Mouse (Mus musculus): ENCODE data around the gene Amhr2. TPM values are rescaled to one million over a fixed set of nuclear protein-coding genes. Genes with fewer than 3 reads are reported as not detected.
A peak's percentile ranks its signal among the peaks of the same experiment; 100 is the strongest.

The Amhr2 gene
- polyA plus RNA-seq, 1 experiment = 0.37 TPM

DNA sequence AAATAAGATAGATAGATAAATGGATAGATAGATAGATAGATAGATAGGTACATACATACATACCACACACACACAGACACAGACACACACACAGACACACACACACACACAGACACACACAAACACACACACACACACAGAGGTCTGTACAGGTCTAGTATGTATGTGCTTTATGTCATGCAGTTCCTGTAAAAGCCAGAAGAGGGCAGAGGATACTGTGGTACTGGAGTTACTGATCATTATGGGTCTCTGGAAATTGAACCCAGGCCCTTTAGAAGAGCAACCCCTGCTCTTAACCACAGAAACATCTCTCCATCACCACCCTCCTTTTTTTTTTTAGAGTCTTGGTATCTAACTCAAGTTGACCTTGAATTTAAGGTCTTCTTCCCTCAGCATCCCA lies 18.5 kb downstream of the Amhr2 start:
- Histone ChIP-seq H3K27me3 (replicated peaks) (no peaks in the 10 kb centered on the region), H3K4me3 (replicated peaks) (no peak overlapping the region), H3K9me3 (no peaks in the 10 kb centered on the region), H3K4me1 (peaks cover 57% of the 10 kb centered on the region), H3K36me3 (replicated peaks; ENCODE audit: low read length) (peaks cover 70% of the 10 kb centered on the region)
- no peak for TF ChIP-seq GATA1 (IDR thresholded peaks at IDR 0.05; ENCODE audit: borderline replicate concordance, low read length)
- no peak for TF ChIP-seq FLI1 (IDR thresholded peaks at IDR 0.05; ENCODE audit: low read length)

DNA sequence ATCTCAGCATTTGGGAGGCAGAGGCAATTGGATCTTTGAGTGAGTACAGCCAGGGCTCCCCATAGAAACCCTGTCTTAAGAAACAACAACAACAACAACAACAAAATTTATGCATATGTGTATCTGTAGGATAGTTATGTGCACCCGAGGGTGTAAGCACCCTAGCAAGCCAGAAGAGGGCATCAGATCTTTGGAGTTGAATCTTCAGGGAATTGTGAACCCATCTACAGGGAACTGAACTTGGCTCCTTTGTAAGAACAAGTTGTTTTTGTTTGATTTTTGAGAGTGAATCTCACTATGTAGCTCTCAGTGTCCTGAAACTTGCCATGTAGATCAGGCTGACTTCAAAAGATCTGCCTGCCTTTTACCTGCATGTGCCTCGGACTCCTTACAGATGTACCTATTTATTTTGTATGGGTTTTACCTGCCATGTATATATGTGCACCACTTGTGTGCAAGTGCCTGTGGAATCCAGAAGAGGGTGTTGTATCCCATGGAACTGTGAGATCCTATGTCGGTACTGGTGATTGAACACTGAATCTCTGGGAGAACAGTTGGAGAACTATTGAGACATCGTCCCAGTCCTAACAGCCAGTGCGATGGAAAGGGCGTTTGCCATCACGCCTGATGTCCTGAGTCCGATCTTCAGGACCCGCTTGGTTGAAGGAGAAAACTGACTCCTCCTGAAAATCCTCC lies 23.7 kb downstream of the Amhr2 start:
- H3K36me3 ChIP-seq (replicated peaks; ENCODE audit: low read length) = peaks cover 63% of the 10 kb centered on the region
- no peaks in the 10 kb centered on the region for H3K9me3 ChIP-seq
- no peaks in the 10 kb centered on the region for H3K27me3 ChIP-seq (replicated peaks)
- peaks cover 38% of the 10 kb centered on the region for H3K4me1 ChIP-seq
- no peak overlapping the region for H3K4me3 ChIP-seq (replicated peaks)
- TF ChIP-seq GATA1 (IDR thresholded peaks at IDR 0.05; ENCODE audit: borderline replicate concordance, low read length) (no peak), FLI1 (IDR thresholded peaks at IDR 0.05; ENCODE audit: low read length) (no peak)

DNA sequence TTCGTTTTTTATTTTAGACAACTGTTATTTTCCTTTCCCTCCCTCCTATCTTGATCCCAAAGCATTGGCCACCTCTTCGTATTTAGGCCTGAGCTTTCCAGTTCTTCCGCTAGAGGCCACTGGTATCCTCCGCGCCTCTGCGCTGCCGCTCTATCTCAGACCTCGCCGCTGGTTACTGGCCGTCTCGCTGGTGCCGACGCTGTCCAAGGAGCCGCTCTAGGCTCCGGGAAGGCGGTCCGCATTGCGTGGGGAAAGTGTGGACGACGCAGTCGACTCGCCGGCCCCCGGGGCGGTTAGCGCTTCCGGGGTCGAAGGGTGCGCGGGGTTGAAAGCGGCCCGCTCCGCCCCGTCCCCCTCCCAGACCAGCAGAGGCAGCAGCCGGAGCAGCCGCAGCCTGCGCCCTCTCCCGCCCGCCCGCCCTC lies 25.0 kb downstream of the Amhr2 start, which contains the start of gene Pcbp2:
Gene Pcbp2 (plus strand): TSS at position 357 of the 422 bp plus-strand sequence.
- H3K36me3 ChIP-seq (replicated peaks; ENCODE audit: low read length) = peaks cover 66% of the 10 kb centered on the region
- H3K9me3 ChIP-seq = no peaks in the 10 kb centered on the region
- H3K27me3 ChIP-seq (replicated peaks) = no peaks in the 10 kb centered on the region
- peak within 1 kb of the TSS; percentile 95 for H3K4me3 ChIP-seq (replicated peaks)
- H3K4me1 ChIP-seq = peaks cover 26% of the 10 kb centered on the region
- TF ChIP-seq FLI1 (IDR thresholded peaks at IDR 0.05; ENCODE audit: low read length) (no peak), GATA1 (IDR thresholded peaks at IDR 0.05; ENCODE audit: borderline replicate concordance, low read length) (no peak)

DNA sequence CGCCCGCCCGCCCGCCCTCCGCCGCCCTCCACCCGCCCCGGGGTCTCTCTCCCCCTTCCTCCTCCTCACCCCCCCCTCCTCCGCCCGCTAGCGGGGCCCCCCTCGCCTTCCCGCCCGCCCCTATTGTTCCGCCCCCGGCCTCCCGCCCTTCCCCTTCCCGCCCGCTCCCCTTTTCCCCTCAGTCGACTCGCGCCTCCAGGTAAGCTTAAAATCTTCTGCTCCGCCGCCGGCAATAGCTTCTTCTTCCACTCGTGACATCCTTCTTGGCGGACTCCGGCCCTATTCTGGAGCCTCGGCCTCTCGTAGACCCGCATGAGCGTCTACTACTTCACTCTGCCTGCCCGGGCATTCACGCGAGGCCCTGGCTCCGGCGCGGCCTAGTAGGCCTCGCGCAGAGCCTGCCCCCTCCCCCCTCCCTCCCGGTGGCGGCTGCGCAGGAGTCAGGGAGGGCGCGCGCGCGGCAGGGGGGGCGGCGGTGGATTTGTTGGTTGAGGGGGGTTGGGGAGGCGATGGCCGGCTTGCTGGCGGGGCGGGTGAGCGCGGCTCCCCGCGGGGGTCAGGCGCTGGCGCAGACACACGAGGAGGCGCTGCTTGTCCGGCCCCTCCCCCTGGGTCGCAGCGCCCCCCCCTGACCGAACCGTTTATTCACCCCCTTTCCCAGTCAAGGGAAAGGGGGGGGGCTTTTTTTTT lies 25.6 kb downstream of the Amhr2 start:
- no peak for TF ChIP-seq FLI1 (IDR thresholded peaks at IDR 0.05; ENCODE audit: low read length)
- no peak for TF ChIP-seq GATA1 (IDR thresholded peaks at IDR 0.05; ENCODE audit: borderline replicate concordance, low read length)
- H3K4me3 ChIP-seq (replicated peaks) = peak overlapping the region; percentile 95
- no peaks in the 10 kb centered on the region for H3K9me3 ChIP-seq
- peaks cover 21% of the 10 kb centered on the region for H3K4me1 ChIP-seq
- no peaks in the 10 kb centered on the region for H3K27me3 ChIP-seq (replicated peaks)
- H3K36me3 ChIP-seq (replicated peaks; ENCODE audit: low read length) = peaks cover 66% of the 10 kb centered on the region

DNA sequence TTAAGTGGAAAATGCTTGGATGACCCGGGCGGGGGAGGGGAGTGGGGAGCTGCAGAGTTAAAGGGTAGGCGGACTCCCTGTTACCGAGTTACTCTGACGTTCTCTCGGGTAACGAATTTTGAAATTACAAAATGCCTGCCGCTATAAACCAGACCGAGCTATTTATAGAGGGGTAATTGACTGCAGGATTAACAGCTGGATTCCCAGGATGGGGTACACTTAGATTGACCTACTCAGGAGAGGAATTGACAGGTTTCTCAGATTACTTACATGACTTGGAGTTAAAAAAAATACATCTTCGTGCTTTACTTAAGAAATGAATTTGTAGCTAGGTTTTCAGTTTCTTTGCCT lies 26.1 kb downstream of the Amhr2 start:
- no peaks in the 10 kb centered on the region for H3K27me3 ChIP-seq (replicated peaks)
- H3K4me3 ChIP-seq (replicated peaks) = peak overlapping the region; percentile 95
- H3K36me3 ChIP-seq (replicated peaks; ENCODE audit: low read length) = peaks cover 66% of the 10 kb centered on the region
- no peaks in the 10 kb centered on the region for H3K9me3 ChIP-seq
- TF ChIP-seq GATA1 (IDR thresholded peaks at IDR 0.05; ENCODE audit: borderline replicate concordance, low read length) = no peak
- peaks cover 20% of the 10 kb centered on the region for H3K4me1 ChIP-seq

DNA sequence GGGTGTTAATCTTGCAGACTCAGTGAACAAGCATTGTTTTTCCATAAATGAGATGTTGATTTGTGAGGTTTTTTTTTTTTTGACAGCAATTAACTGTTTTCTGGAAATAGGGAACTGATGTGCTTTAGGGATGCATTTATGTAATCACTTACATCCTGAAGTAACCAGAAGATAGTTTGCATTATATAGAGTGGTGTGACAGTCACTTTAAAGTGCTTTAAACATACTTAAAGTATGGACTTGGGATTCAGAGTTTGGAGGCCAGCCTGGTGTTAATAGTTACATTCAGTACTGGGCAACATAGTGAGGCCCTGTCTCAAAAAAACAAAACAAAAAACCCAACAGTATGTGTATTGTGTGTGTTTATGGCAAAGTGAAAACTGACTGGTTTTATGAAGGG lies 26.6 kb downstream of the Amhr2 start:
- H3K4me3 ChIP-seq (replicated peaks) = peak overlapping the region; percentile 95
- H3K4me1 ChIP-seq = peaks cover 20% of the 10 kb centered on the region
- H3K9me3 ChIP-seq = no peaks in the 10 kb centered on the region
- peaks cover 66% of the 10 kb centered on the region for H3K36me3 ChIP-seq (replicated peaks; ENCODE audit: low read length)
- TF ChIP-seq GATA1 (IDR thresholded peaks at IDR 0.05; ENCODE audit: borderline replicate concordance, low read length) = no peak
- no peak for TF ChIP-seq FLI1 (IDR thresholded peaks at IDR 0.05; ENCODE audit: low read length)
- H3K27me3 ChIP-seq (replicated peaks) = no peaks in the 10 kb centered on the region

DNA sequence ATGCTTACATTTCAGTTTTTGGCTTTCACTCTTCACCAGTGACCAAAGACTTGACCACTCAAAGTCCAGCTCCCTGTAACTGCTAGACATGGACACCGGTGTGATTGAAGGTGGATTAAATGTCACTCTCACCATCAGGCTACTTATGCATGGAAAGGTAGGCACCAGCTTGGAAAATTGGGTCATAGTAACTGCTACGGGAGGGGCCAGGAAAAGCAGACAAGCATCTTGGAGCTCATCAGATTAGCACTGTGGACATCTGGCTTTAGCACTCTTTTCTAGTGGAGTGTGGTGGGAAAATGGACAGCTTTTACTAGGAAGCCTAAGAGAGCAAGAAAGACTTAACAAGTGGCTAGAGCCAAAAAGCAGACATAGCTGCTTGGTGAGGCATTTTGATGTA lies 28.1 kb downstream of the Amhr2 start:
- peaks cover 20% of the 10 kb centered on the region for H3K4me1 ChIP-seq
- H3K36me3 ChIP-seq (replicated peaks; ENCODE audit: low read length) = peaks cover 66% of the 10 kb centered on the region
- no peak overlapping the region for H3K4me3 ChIP-seq (replicated peaks)
- no peaks in the 10 kb centered on the region for H3K27me3 ChIP-seq (replicated peaks)
- no peak for TF ChIP-seq FLI1 (IDR thresholded peaks at IDR 0.05; ENCODE audit: low read length)
- no peak for TF ChIP-seq GATA1 (IDR thresholded peaks at IDR 0.05; ENCODE audit: borderline replicate concordance, low read length)
- H3K9me3 ChIP-seq = no peaks in the 10 kb centered on the region

DNA sequence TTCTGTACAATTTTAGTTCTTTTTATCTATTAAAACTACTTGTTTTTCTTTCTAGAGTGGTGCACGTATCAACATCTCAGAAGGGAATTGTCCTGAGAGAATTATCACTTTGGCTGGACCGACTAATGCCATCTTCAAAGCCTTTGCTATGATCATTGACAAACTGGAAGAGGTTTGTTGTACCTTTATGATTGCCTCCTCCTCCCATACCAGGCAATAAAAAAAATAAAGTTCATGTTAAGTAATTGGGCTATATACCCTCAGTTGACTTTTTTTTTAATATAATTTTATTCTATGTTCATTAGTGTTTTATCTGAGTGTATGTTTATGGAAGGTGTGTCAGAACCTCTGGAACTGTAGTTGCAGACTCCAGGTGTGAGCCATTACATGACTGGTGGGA lies 29.4 kb downstream of the Amhr2 start:
- TF ChIP-seq GATA1 (IDR thresholded peaks at IDR 0.05; ENCODE audit: borderline replicate concordance, low read length) (no peak), FLI1 (IDR thresholded peaks at IDR 0.05; ENCODE audit: low read length) (no peak)
- Histone ChIP-seq H3K27me3 (replicated peaks) (no peaks in the 10 kb centered on the region), H3K4me1 (peaks cover 18% of the 10 kb centered on the region), H3K36me3 (replicated peaks; ENCODE audit: low read length) (peaks cover 65% of the 10 kb centered on the region), H3K9me3 (no peaks in the 10 kb centered on the region), H3K4me3 (replicated peaks) (no peak overlapping the region)

DNA sequence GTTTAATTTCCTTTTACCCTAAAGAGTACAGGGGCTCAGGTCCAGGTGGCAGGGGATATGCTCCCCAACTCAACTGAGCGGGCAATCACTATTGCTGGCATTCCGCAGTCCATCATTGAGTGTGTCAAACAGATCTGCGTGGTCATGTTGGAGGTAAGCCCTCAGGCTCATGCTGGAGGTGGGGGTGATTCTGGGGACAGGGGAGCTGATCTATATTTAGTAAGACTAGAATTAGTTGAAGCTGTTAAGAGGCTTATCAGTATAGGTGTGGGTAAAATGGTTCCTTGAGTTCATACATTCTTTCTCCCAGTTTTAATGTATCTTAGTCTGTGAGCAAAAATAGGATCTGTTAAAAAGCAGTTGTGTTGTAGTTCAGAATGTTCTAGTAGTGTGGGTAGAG lies 38.0 kb downstream of the Amhr2 start:
- Histone ChIP-seq H3K4me1 (peaks cover 16% of the 10 kb centered on the region), H3K27me3 (replicated peaks) (no peaks in the 10 kb centered on the region), H3K4me3 (replicated peaks) (no peak overlapping the region), H3K9me3 (no peaks in the 10 kb centered on the region), H3K36me3 (replicated peaks; ENCODE audit: low read length) (peaks cover 94% of the 10 kb centered on the region)
- TF ChIP-seq GATA1 (IDR thresholded peaks at IDR 0.05; ENCODE audit: borderline replicate concordance, low read length) (no peak), FLI1 (IDR thresholded peaks at IDR 0.05; ENCODE audit: low read length) (no peak)

DNA sequence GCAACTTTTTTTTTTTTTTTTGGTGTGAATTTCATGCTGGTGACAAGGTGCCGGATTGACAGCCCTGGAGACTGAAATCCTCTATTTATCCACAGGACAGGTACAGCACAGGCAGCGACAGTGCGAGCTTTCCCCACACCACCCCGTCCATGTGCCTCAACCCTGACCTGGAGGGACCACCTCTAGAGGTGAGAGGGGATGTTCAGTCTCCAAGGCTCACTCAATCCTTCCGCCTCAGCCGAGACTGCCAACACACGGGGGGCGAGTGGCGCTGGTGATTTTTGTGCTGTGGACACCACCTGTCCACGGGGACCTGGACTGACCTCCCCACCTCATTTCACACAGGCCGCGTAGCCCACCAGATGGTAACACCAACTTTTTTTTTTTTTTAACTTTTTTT lies 40.7 kb downstream of the Amhr2 start:
- TF ChIP-seq GATA1 (IDR thresholded peaks at IDR 0.05; ENCODE audit: borderline replicate concordance, low read length) = no peak
- Histone ChIP-seq H3K36me3 (replicated peaks; ENCODE audit: low read length) (peaks cover 98% of the 10 kb centered on the region), H3K9me3 (no peaks in the 10 kb centered on the region), H3K4me1 (peaks cover 16% of the 10 kb centered on the region), H3K4me3 (replicated peaks) (no peak overlapping the region), H3K27me3 (replicated peaks) (no peaks in the 10 kb centered on the region)

Measured in megakaryocyte, embryonic 14.5 days (primary cell).